27 mouse cellular contexts compared by ENCODE assay signal in genomic region chr4:90003898-90004297, GRCm38 (mm10).
DNase-seq lines count a peak whose midpoint lies in the region; ATAC-seq and TF ChIP-seq lines count a peak whose summit lies in the region.
"Had no signal": no experiment of that assay in that cellular context is flagged by ENCODE, and none has a peak within 500 bp of the region (broad histone marks: within the 10 kb centered on the region; RNA-seq: fewer than 3 reads in every experiment).

No protein-coding gene starts in this region.

- no peak for TF ChIP-seq CTCF in lung, embryonic 14.5 days (IDR thresholded peaks at IDR 0.05; ENCODE audit: low read depth)

- H3K4me2 ChIP-seq in lung, embryonic 14.5 days = no peak overlapping the region
- H3K4me2 ChIP-seq: heart, embryonic 12.5 days; hindbrain, embryonic 15.5 days; intestine, embryonic 15.5 days; midbrain, embryonic 11.5 days; neural tube, embryonic 13.5 days had no signal

- no peak for DNase-seq in frontal cortex, postnatal 10 days (ENCODE audit: low spot score in 2 of 2)
- DNase-seq in lung, embryonic 14.5 days = peak; percentile 0
- no peak for DNase-seq in lung, adult 18-20 months
- peak; percentile 93 for DNase-seq in Muller cell, postnatal 12 days (ENCODE audit: inconsistent ontology term)
- peak; percentile 27 for DNase-seq in telencephalon, adult 2 months (ENCODE audit: low read depth, low spot score)
- no peak for DNase-seq in cerebellum, adult 18-20 months
- DNase-seq: adrenal gland, adult 8-10 months; cerebellum, adult 9-10 months; cerebellum, postnatal 36 days; heart, adult 2 months; heart, postnatal 4 days; kidney, adult 2 months; kidney, postnatal 36 days; liver; lung, postnatal 36 days; right cerebral cortex, postnatal 25 days; thymus, postnatal 4 days had no signal

- H3K36me3 ChIP-seq in lung, embryonic 14.5 days (ENCODE audit: insufficient read depth) = no peaks in the 10 kb centered on the region
- H3K36me3 ChIP-seq: heart, embryonic 12.5 days; hindbrain, embryonic 15.5 days; intestine, embryonic 15.5 days; neural tube, embryonic 13.5 days had no signal

- H3K4me3 ChIP-seq in lung, embryonic 14.5 days (ENCODE audit: low read depth, low read length) = no peak overlapping the region
- H3K4me3 ChIP-seq: heart, adult 2 months; heart, embryonic 12.5 days; hindbrain, embryonic 15.5 days; intestine, embryonic 15.5 days; neural tube, embryonic 13.5 days had no signal

- no peaks in the 10 kb centered on the region for H3K9me3 ChIP-seq in lung, embryonic 14.5 days (ENCODE audit: low read depth, low read length)
- H3K9me3 ChIP-seq: heart, embryonic 12.5 days; hindbrain, embryonic 15.5 days; intestine, embryonic 15.5 days; neural tube, embryonic 13.5 days had no signal

- no peak overlapping the region for H3K9ac ChIP-seq in lung, embryonic 14.5 days
- H3K9ac ChIP-seq: heart, embryonic 12.5 days; hindbrain, embryonic 15.5 days; intestine, embryonic 15.5 days; liver, embryonic 14.5 days; neural tube, embryonic 13.5 days had no signal

- no peaks in the 10 kb centered on the region for H3K27me3 ChIP-seq in lung, embryonic 14.5 days (ENCODE audit: insufficient read depth, low read length)
- H3K27me3 ChIP-seq: heart, embryonic 12.5 days; hindbrain, embryonic 15.5 days; intestine, embryonic 15.5 days; neural tube, embryonic 13.5 days had no signal

- no peak overlapping the region for H3K27ac ChIP-seq in lung, embryonic 14.5 days (ENCODE audit: low read depth)
- H3K27ac ChIP-seq: heart, adult 2 months; hindbrain, embryonic 15.5 days; intestine, embryonic 15.5 days; liver, embryonic 14.5 days; neural tube, embryonic 13.5 days had no signal

- H3K4me1 ChIP-seq in lung, embryonic 14.5 days (ENCODE audit: insufficient read depth) = no peaks in the 10 kb centered on the region
- H3K4me1 ChIP-seq: heart, embryonic 12.5 days; hindbrain, embryonic 15.5 days; intestine, embryonic 15.5 days; neural tube, embryonic 13.5 days had no signal

- ATAC-seq in frontal cortex, adult (ENCODE audit: low TSS enrichment) = peak; percentile 83
- ATAC-seq in lung, embryonic 14.5 days (ENCODE audit: insufficient read depth) = no peak
- ATAC-seq: activated CD4-positive, CD25-positive, alpha-beta regulatory T cell, adult 4 months; forebrain, embryonic 14.5 days; intestine, embryonic 15.5 days; midbrain, embryonic 16.5 days had no signal

- WGBS in lung, embryonic 14.5 days = 25% methylated on average over 1 of the region's 1 CpGs

Comparison
In these comparisons a context has a peak if more than half of its experiments do, and no peak if none do; other contexts are left out.
1. DNase-seq: peak in lung, embryonic 14.5 days (single experiment), Muller cell, postnatal 12 days (single experiment) and telencephalon, adult 2 months (single experiment); none in frontal cortex, postnatal 10 days (0 of 2), lung, adult 18-20 months (0 of 2) and cerebellum, adult 18-20 months (0 of 2).